Mouse (Mus musculus) frontal cortex, adult (tissue): ENCODE measurements around the gene Hist2h3c1.

Experiments
- ATAC-seq: cut with Nextera tagmentation; 2 replicates; pipeline ENCODE4 v1.9.2; 2017; ENCODE audit warnings: mild to moderate bottlenecking, moderate library complexity, mixed read lengths; ENCODE audit not compliant: low TSS enrichment

Hist2h3c1 gene

DNA sequence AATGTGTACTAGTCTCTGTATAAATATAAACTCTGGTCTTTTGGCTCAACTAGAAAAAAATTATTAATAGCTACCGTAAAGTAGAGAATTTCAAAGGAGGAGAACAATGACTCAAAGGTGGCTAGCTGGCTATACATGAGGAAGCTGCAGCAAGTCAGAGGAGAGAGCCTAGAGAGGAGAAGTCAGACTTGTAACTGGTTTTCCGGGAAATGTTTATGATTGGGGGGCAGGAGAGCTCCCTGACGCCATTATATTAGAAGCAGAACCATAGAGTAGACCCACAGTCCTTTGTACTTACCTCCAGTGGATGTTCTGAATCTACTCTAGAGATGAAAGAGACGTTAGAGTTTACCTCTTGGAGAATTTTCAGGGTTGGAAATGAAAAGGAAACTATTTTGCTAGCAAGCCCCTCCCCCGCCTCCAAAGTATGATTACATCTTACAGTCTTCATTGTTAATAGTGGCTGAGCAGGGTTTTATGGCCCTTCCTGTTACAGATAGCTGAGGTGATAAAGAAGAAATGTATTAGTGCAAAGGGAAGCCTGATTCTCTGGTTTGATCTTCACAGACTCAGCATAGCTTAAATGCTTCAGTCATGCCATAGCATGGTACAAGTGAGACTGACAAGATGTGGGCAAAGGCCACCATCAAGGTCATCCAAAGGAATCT is 9.6 kb downstream of the Hist2h3c1 start:
- ATAC-seq = no peak

DNA sequence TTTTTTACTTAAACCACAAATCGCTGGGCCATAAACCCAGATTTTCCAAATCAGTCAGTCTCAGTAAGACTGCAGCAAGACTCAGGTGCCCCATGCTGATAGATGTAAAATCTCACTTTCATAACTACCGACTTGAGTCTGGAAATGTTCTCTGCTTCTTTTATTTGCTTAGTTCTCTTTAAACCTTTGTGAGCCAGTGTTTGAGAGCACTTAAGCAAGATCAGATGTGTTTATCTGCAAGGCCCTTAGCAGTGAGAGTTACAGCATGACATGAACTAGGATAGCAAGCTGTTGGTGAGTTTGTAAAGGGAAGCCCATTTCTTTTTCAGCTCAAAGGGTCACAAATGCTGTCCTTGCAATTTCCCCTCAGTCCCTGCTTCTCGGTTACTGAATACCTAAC is 10.7 kb downstream of the Hist2h3c1 start:
- no peak for ATAC-seq

DNA sequence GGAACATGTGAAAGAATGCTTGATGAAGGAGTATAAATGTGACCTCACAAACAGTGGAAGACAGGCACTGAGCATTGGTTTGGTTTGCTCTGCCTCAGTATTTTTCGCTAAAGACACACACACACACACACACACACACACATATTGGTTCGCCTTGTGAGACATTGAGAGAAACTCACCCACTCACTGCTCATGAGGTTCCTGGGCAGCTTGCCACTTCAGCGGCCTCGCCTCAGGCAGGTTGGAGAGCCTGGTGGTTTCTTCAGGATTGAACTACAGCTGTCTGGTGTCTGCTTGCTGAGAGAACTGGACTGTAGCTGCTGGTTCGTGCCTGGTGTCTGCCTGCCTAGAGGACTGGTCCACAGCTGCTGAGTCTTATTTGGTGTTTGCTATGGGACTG is 13.7 kb downstream of the Hist2h3c1 start:
- no peak for ATAC-seq

DNA sequence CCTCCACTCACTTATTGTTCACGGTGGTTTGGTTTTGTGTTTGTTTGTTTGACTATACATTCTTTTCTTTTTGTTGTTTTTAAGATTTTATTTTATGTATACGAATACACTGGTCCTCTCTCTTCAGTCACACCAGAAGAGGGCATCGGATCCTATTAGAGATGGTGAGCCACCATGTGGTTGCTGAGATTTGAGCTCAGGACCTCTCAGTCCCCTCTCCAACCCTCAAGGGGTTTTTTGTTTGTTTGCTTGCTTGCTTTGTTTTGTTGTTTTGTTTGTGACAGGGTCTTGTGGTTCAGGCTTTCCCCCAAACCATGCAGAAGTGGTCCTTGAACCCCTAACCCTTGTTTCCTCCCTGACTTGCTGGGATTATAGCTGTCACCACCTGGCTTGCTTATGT is 15.1 kb downstream of the Hist2h3c1 start:
- no peak for ATAC-seq

DNA sequence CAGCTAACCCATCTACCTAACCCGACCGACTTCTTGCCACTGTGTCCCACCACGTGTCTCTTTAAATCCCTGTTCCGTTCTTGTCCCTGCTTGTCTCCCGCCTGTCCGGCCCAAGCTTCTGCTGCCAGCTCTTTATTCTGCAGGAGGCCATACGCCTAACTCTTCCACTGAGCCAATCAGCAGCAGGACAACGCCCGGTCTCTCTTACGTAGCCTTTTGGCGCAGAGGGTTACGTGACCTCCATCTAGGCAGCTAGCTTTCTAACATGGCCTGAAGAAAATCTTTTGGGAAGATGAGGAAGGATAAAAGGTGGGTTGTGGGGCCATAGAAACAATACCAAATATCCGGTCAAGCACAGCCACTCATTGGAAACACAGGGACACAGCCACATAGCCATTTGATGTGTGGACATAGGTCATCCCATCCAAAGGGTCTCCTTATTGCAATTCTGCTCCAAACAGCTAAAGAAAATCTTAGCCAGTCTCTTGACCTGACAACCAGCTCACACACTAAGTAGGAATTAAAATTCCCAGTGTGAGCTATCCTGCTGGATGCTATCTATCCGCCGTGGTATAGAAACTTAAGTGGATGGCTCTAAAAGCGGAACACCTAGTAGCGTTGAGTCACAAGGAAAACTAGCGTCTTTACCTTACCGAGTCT is 15.9 kb downstream of the Hist2h3c1 start:
- peak; percentile 86 for ATAC-seq

DNA sequence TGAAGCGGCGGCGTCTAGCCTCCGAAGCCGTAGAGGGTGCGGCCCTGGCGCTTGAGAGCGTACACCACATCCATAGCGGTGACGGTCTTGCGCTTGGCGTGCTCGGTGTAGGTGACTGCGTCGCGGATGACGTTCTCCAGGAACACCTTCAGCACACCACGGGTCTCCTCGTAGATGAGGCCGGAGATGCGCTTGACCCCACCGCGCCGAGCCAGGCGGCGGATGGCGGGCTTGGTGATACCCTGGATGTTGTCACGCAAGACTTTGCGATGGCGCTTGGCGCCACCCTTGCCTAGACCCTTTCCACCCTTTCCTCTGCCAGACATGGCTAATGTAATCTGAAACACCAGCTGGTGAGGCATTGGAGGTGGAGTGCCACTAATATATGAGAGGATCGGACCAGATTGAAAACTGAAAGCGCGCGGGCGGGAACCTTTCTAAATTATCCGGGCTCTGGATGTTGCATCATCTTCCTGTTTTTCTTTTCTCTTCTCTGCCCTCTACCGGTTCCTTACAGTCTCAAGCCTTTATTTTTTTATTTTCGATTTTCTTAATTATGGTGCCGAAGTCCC is 16.6 kb downstream of the Hist2h3c1 start, which contains the start of gene Hist2h4:
Hist2h4 (minus strand) TSS at position 333 of the 572 bp plus-strand sequence.
- ATAC-seq = peak; percentile 69

DNA sequence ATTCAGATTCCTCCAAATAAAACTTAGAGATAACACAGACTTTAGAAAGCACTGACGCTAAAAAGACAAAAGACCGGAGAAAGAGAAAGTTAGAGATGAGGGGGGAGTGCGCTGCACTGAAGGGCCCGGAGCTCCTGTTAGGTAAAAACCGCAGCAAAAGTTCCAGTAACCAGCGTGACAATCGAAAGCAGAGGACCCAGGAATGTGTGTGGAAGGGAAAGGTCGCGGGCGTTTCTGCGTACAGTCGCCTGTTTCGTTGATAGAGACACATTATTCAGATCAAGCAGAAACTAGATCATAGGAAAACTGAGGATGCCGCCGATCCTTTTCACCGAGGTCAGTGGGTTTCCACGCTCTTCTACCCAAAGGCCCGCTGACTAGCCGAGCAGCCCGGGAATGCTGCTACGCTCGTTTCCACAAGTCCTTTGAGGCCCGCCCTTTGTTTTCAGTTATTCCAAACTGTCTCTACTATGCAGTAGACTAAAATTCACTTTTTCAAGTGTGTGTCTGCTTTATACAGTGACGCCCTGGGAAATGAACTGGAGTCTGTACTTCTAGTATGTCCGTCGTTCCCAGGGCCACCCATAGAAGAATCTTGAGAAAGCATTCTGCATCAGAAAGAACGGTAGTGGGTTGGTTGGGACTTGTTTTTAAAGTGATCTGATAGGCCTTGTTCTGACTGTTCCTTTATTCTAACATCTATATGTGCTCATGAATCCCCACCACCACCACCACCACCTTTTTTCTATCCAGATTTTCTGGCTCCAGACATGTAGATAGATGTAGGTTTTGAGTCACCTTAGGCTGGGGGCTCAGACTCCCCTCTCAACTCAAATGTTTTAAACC is 17.3 kb downstream of the Hist2h3c1 start:
- ATAC-seq = 0 out of 2 replicates have a peak, but pooled peaks have one; percentile 17

DNA sequence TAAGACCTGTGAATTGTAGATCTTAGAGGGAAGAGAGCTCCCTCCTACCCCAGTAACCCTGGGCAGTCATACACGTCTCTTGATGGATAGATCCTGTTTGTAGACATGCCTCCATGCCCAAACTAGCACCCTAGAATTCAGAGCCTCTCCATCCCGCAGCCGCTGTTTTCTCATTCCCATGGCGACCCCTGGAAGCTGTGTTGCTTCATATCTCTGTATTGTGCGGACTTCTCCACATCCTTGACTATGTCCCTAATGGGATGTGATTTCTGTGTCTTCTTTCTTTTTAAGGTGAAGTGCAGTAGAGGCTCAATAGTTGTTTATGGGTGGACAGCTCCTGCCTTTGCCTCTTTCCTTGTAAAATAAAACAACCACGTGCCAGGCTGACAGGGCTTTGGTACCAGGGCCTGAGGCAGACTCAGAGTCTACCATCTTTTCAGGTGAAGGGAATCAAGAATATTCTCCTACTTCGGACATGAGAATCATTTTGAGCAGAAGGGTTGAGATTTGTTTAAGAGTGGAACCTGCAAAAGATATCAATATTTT is 18.0 kb downstream of the Hist2h3c1 start:
- no peak for ATAC-seq

DNA sequence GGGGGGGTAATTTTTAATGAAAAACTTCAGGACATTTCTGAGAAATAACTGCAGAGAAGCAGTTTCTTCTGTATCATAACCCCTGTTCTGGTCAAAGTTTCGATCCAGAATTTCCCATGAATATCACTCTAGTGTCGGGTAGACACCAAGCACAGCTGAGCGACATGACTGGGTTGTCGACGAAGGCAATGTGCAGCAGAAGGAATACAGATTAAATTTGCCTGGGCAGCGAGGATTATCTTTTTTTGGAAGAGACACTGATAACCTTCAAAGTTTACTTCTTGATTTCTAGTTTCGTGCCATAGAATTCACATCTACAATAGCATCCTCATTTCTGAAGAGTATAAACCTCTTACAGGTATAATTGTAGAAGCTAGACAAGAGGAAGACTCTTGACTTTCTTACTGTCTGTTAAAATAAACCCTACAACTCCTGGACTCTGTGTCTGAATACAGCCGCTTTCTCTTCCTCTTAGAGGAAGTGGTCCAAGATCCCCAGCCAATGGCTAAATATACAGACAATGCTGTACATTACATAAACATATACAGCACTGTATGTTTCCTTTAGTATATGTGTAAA is 19.7 kb downstream of the Hist2h3c1 start:
- no peak for ATAC-seq

DNA sequence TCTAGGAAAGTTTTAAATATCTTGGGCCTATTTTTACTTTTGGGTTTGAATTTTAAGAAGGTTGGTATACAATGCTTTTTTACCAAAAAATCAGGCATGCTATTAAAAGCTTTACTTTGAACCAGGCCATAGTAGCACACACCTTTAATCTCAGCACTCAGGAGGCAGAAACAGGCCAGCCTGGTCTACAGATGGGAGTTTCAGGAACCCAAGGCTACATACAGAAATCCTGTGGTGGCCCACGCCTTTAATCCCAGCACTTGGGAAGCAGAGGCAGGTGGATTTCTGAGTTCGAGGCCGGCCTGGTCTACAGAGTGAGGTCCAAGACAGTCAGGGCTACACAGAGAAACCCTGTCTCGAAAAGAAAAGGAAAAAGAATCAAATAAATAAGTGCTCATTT is 21.1 kb downstream of the Hist2h3c1 start:
- ATAC-seq = no peak

DNA sequence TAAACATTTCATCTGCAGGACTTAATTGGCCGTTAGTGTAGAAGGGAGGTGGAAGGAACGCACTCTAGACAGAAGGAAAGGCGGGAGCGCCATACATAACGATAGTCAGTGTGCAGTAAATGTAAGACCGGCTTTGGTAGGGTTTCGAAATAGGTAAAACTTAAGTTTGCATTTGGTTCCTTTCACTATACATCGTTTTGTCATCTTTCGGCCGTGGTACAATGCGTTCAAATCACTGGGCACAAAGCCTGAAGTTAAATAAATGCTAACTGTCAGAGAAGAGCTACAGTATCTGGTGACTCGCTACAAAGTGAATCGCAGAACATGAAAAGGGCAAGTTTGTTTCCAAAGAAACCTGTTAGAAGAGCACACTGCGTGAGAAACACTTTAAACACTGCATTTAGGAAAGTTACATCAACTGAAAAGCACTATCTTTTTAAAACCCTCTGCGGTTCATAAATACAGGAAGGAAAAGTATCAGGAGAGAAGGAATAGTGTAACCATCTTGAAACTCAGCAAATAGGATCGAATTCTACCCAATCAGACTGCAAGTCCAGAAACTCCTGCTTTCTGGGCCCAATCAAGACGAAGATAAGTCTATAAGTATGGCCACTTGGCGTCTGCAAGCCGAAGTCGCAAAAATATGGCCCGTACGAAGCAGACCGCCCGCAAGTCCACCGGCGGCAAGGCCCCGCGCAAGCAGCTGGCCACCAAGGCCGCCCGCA is 21.7 kb downstream of the Hist2h3c1 start, which contains the start of gene Hist2h3b:
Hist2h3b (plus strand) TSS at position 604 of the 725 bp plus-strand sequence.
- ATAC-seq = peak; percentile 81

DNA sequence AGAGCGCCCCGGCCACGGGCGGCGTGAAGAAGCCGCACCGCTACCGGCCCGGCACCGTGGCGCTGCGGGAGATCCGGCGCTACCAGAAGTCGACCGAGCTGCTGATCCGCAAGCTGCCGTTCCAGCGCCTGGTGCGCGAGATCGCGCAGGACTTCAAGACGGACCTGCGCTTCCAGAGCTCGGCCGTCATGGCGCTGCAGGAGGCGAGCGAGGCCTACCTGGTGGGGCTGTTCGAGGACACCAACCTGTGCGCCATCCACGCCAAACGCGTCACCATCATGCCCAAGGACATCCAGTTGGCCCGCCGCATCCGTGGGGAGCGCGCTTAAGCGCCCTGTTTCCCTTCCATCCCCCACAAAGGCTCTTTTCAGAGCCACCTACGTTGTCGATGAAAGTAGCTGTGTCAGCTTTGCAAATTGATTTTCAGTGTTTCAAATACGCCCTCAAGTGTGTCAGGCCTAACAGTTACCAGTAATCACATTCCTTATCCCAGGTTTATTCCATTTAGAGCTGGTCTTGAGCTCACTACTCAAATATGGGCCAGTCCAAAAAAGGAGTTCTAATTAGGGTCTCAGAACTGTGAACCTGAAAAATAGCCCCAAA is 22.4 kb downstream of the Hist2h3c1 start:
- ATAC-seq = peak; percentile 22; the same call in 1 of the 2 replicates

DNA sequence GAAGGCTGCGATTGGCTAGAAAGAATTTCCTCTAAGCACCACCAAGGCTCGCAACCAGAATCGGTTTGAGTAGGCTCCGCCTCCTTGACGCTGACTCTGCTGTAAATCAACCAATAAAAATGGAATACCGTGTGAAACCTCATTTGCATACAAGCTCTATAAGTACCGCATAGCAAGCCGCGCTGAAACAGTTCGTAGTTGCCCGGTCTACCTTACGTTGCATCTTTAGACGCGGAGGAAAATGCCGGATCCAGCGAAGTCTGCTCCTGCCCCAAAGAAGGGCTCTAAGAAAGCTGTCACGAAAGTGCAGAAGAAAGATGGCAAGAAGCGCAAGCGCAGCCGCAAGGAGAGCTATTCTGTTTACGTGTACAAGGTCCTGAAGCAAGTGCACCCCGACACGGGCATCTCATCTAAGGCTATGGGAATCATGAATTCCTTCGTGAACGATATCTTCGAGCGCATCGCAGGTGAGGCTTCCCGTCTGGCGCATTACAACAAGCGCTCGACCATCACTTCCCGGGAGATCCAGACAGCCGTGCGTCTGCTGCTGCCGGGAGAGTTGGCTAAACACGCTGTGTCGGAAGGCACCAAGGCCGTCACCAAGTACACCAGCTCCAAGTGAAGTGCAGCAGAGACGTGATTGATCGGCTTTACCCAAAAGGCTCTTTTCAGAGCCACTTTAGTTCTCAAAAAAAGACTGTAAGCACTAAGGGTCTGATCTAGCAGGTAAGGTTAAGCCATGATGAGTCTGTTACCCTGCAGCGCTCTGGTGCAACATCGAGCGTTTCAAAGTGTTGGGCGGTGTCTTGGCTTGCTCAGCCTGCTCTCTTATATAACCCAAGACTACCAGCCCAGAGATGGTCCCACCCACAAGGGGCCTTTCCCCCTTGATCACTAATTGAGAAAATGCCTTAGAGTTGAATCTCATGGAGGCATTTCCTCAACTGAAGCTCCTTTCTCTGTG is 23.3 kb downstream of the Hist2h3c1 start, which contains the start of gene Hist2h2bb:
Hist2h2bb (plus strand) TSS at position 242 of the 964 bp plus-strand sequence.
- ATAC-seq = peak; percentile 89

DNA sequence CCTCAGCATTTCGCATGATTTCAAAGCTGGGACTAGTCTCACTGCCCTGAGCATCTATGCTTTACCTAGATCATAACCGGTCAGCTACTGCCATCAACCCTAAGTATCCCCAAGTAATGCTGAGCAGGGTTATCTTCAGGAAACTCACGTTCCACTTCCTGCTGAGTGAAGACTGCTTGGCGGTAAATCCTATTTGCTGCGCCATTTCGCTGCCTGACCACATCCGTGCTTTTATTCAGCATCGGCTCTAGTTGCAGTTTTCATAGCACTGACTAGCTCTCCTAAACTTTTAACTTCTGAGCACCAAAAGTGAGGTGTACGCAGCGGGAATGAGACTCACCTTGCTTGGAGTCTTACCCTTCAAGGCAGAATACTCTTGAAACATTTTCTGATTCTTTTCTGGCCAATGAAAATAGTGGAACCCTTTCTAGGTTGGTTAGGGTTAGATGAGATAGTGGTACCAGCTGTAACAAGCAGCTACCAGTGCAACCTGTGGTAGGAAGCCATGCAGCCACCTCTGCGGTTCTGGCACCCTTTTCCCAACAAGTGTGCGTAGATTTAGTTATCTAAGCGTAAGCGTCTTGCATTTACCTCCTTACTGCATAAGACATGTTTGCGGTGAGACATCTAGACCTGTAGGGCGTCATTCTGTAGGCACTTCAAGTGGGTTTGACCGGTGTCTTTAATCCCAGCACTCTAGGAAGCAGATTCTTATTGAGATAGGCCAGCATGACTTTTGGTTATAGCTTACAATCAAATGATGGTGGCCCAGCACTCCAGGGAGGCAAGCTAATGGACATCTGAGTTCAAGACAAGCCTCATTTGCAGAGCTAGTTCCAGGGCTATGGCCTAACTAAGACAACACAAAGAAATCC is 27.3 kb downstream of the Hist2h3c1 start:
- ATAC-seq = no peak

DNA sequence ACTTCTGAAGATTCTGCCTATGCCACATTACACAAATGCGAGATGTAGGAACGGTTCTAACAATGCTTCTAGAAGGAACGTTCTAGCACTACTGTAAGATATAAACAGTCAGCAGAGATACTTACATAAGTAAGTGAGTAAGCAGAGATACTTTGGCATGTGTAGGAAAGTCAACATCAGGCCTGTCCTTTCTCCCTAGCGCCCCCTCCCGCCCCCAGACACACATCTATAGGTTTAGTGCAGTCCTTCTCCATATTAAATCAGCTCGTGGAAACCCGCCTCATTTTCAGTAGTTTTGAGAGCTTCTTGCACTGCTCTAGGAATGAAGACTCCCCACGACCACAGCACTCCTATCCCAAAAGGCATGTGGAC is 30.9 kb downstream of the Hist2h3c1 start:
- ATAC-seq = peak; percentile 53

DNA sequence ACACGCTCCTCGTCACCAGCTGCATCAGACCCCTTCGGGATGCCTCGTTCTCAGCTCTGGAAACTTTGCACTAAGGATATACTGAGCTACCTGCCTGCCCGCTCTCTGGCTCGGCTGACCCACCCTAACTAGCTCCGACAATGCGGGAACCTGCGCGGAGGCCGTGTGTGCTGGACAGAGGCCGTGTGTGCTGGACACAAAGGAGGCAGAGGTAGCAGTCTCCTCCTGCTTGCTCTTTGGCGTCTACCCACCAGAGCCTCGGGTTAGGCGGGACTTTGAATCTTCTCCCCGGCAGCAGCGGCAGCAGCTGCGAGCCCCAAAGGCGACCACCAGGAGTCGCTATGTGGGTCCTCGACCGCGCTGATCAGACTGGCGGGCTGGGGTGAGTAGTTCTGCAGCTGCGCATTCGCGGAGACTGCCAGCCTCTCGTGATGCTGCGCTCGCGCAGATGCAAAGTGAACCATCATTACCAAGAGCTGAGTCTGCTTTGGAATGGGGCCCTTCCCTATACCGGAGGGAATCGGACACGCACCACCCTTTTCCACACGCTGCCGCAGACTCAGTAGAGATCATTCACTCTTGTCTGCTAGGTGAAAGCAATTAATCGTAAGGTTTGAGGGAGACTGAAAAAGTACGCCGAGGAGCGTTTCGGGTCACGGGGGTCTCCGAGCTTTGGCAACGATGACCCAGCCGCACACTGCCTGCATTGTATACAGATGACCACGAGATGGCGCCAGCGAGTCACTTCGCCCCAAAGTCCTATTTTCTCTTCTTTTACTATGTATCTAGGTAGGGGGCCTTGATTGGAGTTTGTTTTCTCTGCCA is 31.5 kb downstream of the Hist2h3c1 start:
- ATAC-seq = peak; percentile 96

DNA sequence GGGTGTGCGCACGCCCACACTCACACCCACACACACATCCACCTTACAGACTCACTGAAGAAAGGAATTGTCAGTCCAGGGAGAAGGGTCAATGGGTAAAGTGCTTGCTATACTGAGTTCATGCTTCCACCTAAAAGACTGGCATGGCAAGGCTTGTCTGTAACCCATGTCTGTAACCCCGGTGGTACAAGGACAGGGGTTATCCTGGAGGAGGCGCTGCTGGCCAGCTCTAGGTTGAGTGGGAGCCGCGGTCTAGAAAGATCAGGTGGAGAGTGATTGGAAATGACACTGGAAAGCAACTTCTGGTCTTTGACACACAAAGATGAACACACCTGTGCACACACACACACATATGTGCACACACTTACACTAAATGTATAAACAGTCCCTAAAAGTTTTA is 34.2 kb downstream of the Hist2h3c1 start:
- ATAC-seq = no peak
